Mouse (Mus musculus): ENCODE measurements at regions not wholly inside any gene's neighbourhood (a gene's known extent, or its start where the extent isn't known, plus 50 kb on each side); places are given as distances from the start of the nearest gene placed in this dataset.

DNA sequence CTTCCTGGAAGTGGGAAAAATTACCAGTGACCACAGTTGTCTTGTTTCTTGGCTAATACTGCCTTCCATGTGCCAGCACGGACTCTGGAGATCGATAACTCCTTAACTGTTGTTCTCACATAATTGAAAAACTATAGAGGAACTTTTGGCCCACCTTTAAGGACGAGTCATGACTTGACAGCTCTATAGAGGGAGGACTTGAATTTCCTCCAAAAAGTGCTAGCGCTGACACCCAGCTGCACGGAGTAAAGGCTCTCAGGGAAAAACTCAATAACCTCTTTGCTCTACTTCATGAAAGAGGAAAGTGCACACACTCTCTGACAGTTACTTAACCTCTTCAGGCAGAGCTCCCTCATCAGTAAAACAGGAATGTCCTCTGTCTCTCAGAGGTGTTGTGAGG is 320.9 kb downstream of the Galc start:
- no peaks in the 10 kb centered on the region for H3K4me1 ChIP-seq (ENCODE audit: control insufficient read depth, insufficient read depth, low read length)
- H3K27ac ChIP-seq (ENCODE audit: insufficient read depth, low read depth, low read length): no peak overlapping the region
- no peak overlapping the region for H3K4me3 ChIP-seq (ENCODE audit: insufficient read depth, low read length)
- TF ChIP-seq POLR2A (IDR thresholded peaks at IDR 0.05; ENCODE audit: borderline replicate concordance, low read depth, low read length) (no peak), CTCF (IDR thresholded peaks at IDR 0.05; ENCODE audit: low read depth, low read length) (no peak)

DNA sequence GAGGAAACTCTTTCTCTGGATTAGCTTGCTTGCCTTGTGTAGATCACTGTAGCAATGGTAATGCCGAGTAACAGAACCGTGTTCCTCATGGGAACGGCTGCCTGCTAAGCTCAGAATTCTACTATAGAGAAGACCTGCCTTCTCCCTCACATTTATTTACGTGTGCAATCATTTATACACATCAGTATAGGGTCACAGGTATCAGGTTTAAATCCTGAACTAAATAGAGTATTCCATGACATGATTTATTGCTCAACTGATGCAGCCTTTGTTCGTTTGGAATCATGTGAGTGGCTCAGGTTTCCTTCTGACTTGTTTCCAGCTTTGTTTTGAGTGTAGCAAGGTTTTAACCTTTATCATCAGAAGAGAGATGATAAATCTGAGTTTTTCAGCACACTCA is 329.4 kb downstream of the Galc start:
- TF ChIP-seq POLR2A (IDR thresholded peaks at IDR 0.05; ENCODE audit: borderline replicate concordance, low read depth, low read length) (no peak), CTCF (IDR thresholded peaks at IDR 0.05; ENCODE audit: low read depth, low read length) (no peak)
- Histone ChIP-seq H3K4me3 (ENCODE audit: insufficient read depth, low read length) (no peak overlapping the region), H3K4me1 (ENCODE audit: control insufficient read depth, insufficient read depth, low read length) (no peaks in the 10 kb centered on the region), H3K27ac (ENCODE audit: insufficient read depth, low read depth, low read length) (no peak overlapping the region)

- no peak for TF ChIP-seq POLR2A (IDR thresholded peaks at IDR 0.05; ENCODE audit: borderline replicate concordance, low read depth, low read length)
- no peak for TF ChIP-seq CTCF (IDR thresholded peaks at IDR 0.05; ENCODE audit: low read depth, low read length)
- no peak overlapping the region for H3K4me3 ChIP-seq (ENCODE audit: insufficient read depth, low read length)
- no peak overlapping the region for H3K27ac ChIP-seq (ENCODE audit: insufficient read depth, low read depth, low read length)
- H3K4me1 ChIP-seq (ENCODE audit: control insufficient read depth, insufficient read depth, low read length): no peaks in the 10 kb centered on the region
Observed at GRCm38 (mm10) chr12:97927036-97927435, 332.2 kb downstream of the Galc start.

GRCm38 (mm10) chr12:97921349-97922264 is 337.7 kb downstream of the Galc start:
- Histone ChIP-seq H3K4me1 (ENCODE audit: control insufficient read depth, insufficient read depth, low read length) (no peaks in the 10 kb centered on the region), H3K4me3 (ENCODE audit: insufficient read depth, low read length) (no peak overlapping the region), H3K27ac (ENCODE audit: insufficient read depth, low read depth, low read length) (no peak overlapping the region)
- TF ChIP-seq CTCF (IDR thresholded peaks at IDR 0.05; ENCODE audit: low read depth, low read length) (no peak), POLR2A (IDR thresholded peaks at IDR 0.05; ENCODE audit: borderline replicate concordance, low read depth, low read length) (no peak)

GRCm38 (mm10) chr12:97918416-97918815 is 340.8 kb downstream of the Galc start:
- no peak overlapping the region for H3K27ac ChIP-seq (ENCODE audit: insufficient read depth, low read depth, low read length)
- no peaks in the 10 kb centered on the region for H3K4me1 ChIP-seq (ENCODE audit: control insufficient read depth, insufficient read depth, low read length)
- no peak overlapping the region for H3K4me3 ChIP-seq (ENCODE audit: insufficient read depth, low read length)
- TF ChIP-seq CTCF (IDR thresholded peaks at IDR 0.05; ENCODE audit: low read depth, low read length) (no peak), POLR2A (IDR thresholded peaks at IDR 0.05; ENCODE audit: borderline replicate concordance, low read depth, low read length) (no peak)

GRCm38 (mm10) chr12:97915026-97915425 is 344.2 kb downstream of the Galc start:
- Histone ChIP-seq H3K4me3 (ENCODE audit: insufficient read depth, low read length) (no peak overlapping the region), H3K4me1 (ENCODE audit: control insufficient read depth, insufficient read depth, low read length) (no peaks in the 10 kb centered on the region), H3K27ac (ENCODE audit: insufficient read depth, low read depth, low read length) (no peak overlapping the region)
- TF ChIP-seq POLR2A (IDR thresholded peaks at IDR 0.05; ENCODE audit: borderline replicate concordance, low read depth, low read length): no peak
- no peak for TF ChIP-seq CTCF (IDR thresholded peaks at IDR 0.05; ENCODE audit: low read depth, low read length)

DNA sequence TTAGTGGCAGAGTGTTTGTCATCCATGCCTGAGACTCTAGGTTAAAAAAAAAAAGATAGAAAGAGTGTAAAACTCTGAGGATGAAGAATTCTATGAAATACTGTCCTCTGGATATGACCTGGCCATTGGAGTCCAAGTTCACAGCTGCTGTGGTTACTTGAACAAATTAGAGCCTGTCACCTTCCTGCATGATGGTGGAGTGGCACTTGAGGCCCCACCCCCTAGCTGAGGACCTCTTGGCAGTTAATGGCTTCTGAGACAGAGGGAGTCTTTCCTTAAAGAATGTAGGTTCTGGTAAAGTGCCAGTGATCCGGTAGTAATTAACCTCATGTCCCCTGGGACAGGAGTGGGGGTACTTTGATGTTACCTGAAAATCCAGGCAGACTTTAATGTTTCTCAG is 346.5 kb downstream of the Galc start:
- TF ChIP-seq POLR2A (IDR thresholded peaks at IDR 0.05; ENCODE audit: borderline replicate concordance, low read depth, low read length) (no peak), CTCF (IDR thresholded peaks at IDR 0.05; ENCODE audit: low read depth, low read length) (no peak)
- H3K4me1 ChIP-seq (ENCODE audit: control insufficient read depth, insufficient read depth, low read length): no peaks in the 10 kb centered on the region
- H3K27ac ChIP-seq (ENCODE audit: insufficient read depth, low read depth, low read length): no peak overlapping the region
- no peak overlapping the region for H3K4me3 ChIP-seq (ENCODE audit: insufficient read depth, low read length)

DNA sequence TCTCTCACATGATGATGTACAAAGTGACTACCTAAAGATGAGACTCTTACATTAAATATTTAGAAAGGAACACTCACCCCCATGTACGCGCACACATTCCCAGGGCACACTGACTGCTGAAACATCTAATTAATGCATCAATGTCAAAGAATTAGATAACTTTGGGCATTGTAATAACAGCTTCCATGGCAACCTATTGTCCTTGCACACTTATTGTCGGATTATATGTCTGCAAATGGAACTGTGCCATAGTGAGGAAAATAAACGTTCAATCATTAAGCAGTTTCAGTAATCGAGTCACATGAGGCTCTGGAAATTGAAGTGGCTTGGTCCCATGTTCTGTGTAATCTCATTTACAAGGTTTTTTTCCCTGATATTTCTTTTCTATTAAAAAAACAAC is 360.0 kb downstream of the Galc start:
- TF ChIP-seq CTCF (IDR thresholded peaks at IDR 0.05; ENCODE audit: low read depth, low read length) (no peak), POLR2A (IDR thresholded peaks at IDR 0.05; ENCODE audit: borderline replicate concordance, low read depth, low read length) (no peak)
- Histone ChIP-seq H3K27ac (ENCODE audit: insufficient read depth, low read depth, low read length) (no peak overlapping the region), H3K4me3 (ENCODE audit: insufficient read depth, low read length) (no peak overlapping the region), H3K4me1 (ENCODE audit: control insufficient read depth, insufficient read depth, low read length) (no peaks in the 10 kb centered on the region)

DNA sequence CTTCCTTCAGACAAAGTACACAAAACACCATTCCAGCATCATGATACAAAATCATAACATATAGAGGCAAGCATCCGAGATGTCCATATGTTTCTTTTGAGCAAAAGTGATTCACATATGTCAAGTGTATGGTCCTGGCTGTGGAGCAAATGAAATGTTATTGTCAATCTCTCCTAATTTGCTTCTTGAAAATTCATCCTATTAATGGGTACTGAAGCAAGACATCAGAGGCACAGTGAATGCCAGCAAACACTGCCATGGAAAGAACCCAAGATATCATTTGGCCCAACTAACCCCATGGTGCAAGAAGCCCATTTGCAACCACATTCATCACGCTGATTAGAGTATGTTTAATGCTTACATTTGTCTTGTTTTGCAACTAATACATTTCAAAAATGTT is 361.1 kb downstream of the Galc start:
- TF ChIP-seq CTCF (IDR thresholded peaks at IDR 0.05; ENCODE audit: low read depth, low read length) (no peak), POLR2A (IDR thresholded peaks at IDR 0.05; ENCODE audit: borderline replicate concordance, low read depth, low read length) (no peak)
- H3K27ac ChIP-seq (ENCODE audit: insufficient read depth, low read depth, low read length): no peak overlapping the region
- no peak overlapping the region for H3K4me3 ChIP-seq (ENCODE audit: insufficient read depth, low read length)
- no peaks in the 10 kb centered on the region for H3K4me1 ChIP-seq (ENCODE audit: control insufficient read depth, insufficient read depth, low read length)

DNA sequence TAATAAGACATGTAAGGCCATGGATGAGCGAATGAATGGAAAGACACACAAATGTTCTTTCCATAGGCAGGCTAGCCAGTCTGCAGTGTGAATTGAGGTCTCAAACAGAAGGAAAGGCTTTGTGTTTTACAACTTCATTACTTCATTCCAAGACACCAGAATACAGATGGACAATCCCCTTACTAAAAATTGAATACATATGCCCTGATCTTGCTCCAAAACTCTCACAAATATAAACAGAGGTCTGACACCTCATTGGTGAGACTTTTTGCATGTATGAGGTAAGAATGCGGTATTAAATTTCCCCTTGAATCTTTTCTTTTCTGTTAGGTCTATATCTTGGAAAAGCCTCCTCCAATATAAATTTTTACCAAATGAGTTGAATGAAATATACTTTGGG is 363.3 kb downstream of the Galc start:
- Histone ChIP-seq H3K27ac (ENCODE audit: insufficient read depth, low read depth, low read length) (no peak overlapping the region), H3K4me3 (ENCODE audit: insufficient read depth, low read length) (no peak overlapping the region), H3K4me1 (ENCODE audit: control insufficient read depth, insufficient read depth, low read length) (no peaks in the 10 kb centered on the region)
- TF ChIP-seq CTCF (IDR thresholded peaks at IDR 0.05; ENCODE audit: low read depth, low read length): no peak
- no peak for TF ChIP-seq POLR2A (IDR thresholded peaks at IDR 0.05; ENCODE audit: borderline replicate concordance, low read depth, low read length)
